8 mouse cellular contexts compared by ENCODE assay signal in the genomic region with DNA sequence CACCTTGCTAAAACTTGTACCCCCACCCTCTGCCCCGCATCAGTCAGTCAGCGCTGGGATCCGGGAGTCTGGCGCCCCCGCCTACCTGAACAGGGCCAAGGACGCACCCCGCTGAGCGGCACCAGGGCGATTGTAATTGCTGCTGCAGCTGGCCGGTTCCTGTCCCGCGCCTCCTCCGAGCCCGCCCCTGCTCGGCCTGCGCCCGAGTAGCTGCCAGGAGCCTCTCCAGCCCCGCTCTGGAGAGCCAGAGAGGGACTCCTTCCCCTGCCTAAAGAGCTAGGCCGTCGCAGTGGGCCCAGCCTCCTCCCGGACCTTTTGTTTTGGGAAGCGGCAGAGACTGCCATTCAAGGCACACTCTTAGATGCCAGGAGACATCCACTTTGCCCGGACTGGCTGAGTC. TPM values are rescaled to one million over a fixed set of nuclear protein-coding genes. Genes with fewer than 3 reads are reported as not detected.
DNase-seq lines count a peak whose midpoint lies in the region; ATAC-seq and TF ChIP-seq lines count a peak whose summit lies in the region.

No protein-coding gene starts in this region.

- peaks cover 36% of the 10 kb centered on the region for H3K27me3 ChIP-seq in E14TG2a.4 (ENCODE audit: insufficient read depth, low read length)
- peaks cover 26% of the 10 kb centered on the region for H3K27me3 ChIP-seq in hindbrain, embryonic 12.5 days

- H3K4me1 ChIP-seq in E14TG2a.4 (replicated peaks; ENCODE audit: low read depth, low read length): peaks cover 33% of the 10 kb centered on the region
- H3K4me1 ChIP-seq in hindbrain, embryonic 12.5 days: peaks cover 6% of the 10 kb centered on the region
- H3K4me1 ChIP-seq in lung, adult 2 months (ENCODE audit: control insufficient read depth, insufficient read depth, low read length): no peaks in the 10 kb centered on the region

- H3K27ac ChIP-seq in gastrocnemius, adult 2 months: peak overlapping the region; percentile 80
- H3K27ac ChIP-seq in hindbrain, embryonic 12.5 days: no peak overlapping the region

- WGBS in hindbrain, embryonic 12.5 days: under 1% methylated on average over 20 of the region's 23 CpGs
- WGBS in lung, adult 2 months: 11% methylated on average over 23 of the region's 23 CpGs

- H3K9me3 ChIP-seq in E14TG2a.4 (ENCODE audit: low read length): peaks cover 34% of the 10 kb centered on the region
- no peaks in the 10 kb centered on the region for H3K9me3 ChIP-seq in hindbrain, embryonic 12.5 days (replicated peaks)

- DNase-seq in adrenal gland, adult 2 months: peak; percentile 75
- DNase-seq in gastrocnemius, adult 2 months: peak; percentile 83
- DNase-seq in lung, adult 2 months: peak; percentile 13
- peak; percentile 49 for DNase-seq in ovary, postnatal 36 days (ENCODE audit: low spot score)
- DNase-seq in yolk sac, embryonic 10.5 days (ENCODE audit: low spot score): no peak
- DNase-seq in T-cell, adult 2 months (ENCODE audit: low spot score): no peak

- peak overlapping the region; percentile 43 for H3K4me2 ChIP-seq in hindbrain, embryonic 12.5 days (replicated peaks)

- no peak for TF ChIP-seq CTCF in E14TG2a.4 (conservative IDR thresholded peaks at IDR 0.05; ENCODE audit: low read length)
- no peak for TF ChIP-seq CTCF in gastrocnemius, adult 2 months (IDR thresholded peaks at IDR 0.05)
- no peak for TF ChIP-seq CTCF in lung, adult 2 months (IDR thresholded peaks at IDR 0.05; ENCODE audit: insufficient read depth, low read length)

- H3K36me3 ChIP-seq in E14TG2a.4 (ENCODE audit: insufficient read depth, low read length): peaks cover 3% of the 10 kb centered on the region; the same call in 1 of the 2 replicates
- H3K36me3 ChIP-seq in hindbrain, embryonic 12.5 days: no peaks in the 10 kb centered on the region

- peak overlapping the region; percentile 61 for H3K4me3 ChIP-seq in E14TG2a.4 (replicated peaks; ENCODE audit: low read length)
- H3K4me3 ChIP-seq in gastrocnemius, adult 2 months: peak overlapping the region; percentile 63
- peak overlapping the region; percentile 16; the same call in 1 of the 2 replicates for H3K4me3 ChIP-seq in hindbrain, embryonic 12.5 days
- no peak overlapping the region for H3K4me3 ChIP-seq in lung, adult 2 months (replicated peaks; ENCODE audit: extremely low read depth, low read depth, low read length)

- H3K9ac ChIP-seq in hindbrain, embryonic 12.5 days: peak overlapping the region; percentile 50

- no peak for TF ChIP-seq POLR2A in lung, adult 2 months (IDR thresholded peaks at IDR 0.05; ENCODE audit: borderline replicate concordance, extremely low read depth, low read depth, low read length)

- intact Hi-C loops in gastrocnemius, adult 2 months (cut with DNase I): no loop called here

- no peak for ATAC-seq in hindbrain, embryonic 12.5 days (ENCODE audit: low FRiP score)

RNA-seq across cellular contexts. Expression of a gene that starts 19.1 kb away (rescaled TPM):
- under 1 TPM in 1 of 2 experiments, not detected in 1; 0.59 TPM for total RNA-seq in adrenal gland, adult 2 months (2021)
- 0.75 and 0.84 TPM in 2 replicates for polyA plus RNA-seq in adrenal gland, adult 2 months (2012; rRNA removed)
- total RNA-seq in gastrocnemius, adult 2 months (2021): under 1 TPM in 1 of 2 experiments, not detected in 1; 0.39 TPM
- polyA plus RNA-seq in hindbrain, embryonic 12.5 days (2016; fragmentation: Nextera tagmentation; extraction: Ambion mirVana): 0.53 and 0.74 TPM in 2 replicates
- polyA plus RNA-seq in lung, adult 2 months (2012; rRNA removed): 0.36 and 4.9 TPM in 2 replicates

RNA-seq across cellular contexts. Expression of a gene that starts 30.9 kb away (rescaled TPM):
- 10 to 100 TPM; 29.2 to 60.7 TPM for total RNA-seq in adrenal gland, adult 2 months (2021)
- 30.2 and 42.2 TPM in 2 replicates for polyA plus RNA-seq in adrenal gland, adult 2 months (2012; rRNA removed)
- under 1 TPM; 0.38 to 0.39 TPM for total RNA-seq in gastrocnemius, adult 2 months (2021)
- 1.4 and 2.7 TPM in 2 replicates for polyA plus RNA-seq in hindbrain, embryonic 12.5 days (2016; fragmentation: Nextera tagmentation; extraction: Ambion mirVana)
- polyA plus RNA-seq in lung, adult 2 months (2012; rRNA removed): 8.2 and 9.8 TPM in 2 replicates

RNA-seq across cellular contexts. Expression of a gene that starts 39.1 kb away (rescaled TPM):
- total RNA-seq in adrenal gland, adult 2 months (2021): 10 to 100 TPM; 42.5 to 42.6 TPM
- 73.5 and 85.1 TPM in 2 replicates for polyA plus RNA-seq in adrenal gland, adult 2 months (2012; rRNA removed)
- 10 to 100 TPM; 11.9 to 12.1 TPM for total RNA-seq in gastrocnemius, adult 2 months (2021)
- 61.4 and 61.8 TPM in 2 replicates for polyA plus RNA-seq in hindbrain, embryonic 12.5 days (2016; fragmentation: Nextera tagmentation; extraction: Ambion mirVana)
- polyA plus RNA-seq in lung, adult 2 months (2012; rRNA removed): 27.3 and 28.2 TPM in 2 replicates

RNA-seq across cellular contexts. Expression of a gene that starts 40.5 kb away (rescaled TPM):
- not detected for total RNA-seq in adrenal gland, adult 2 months (2021)
- not detected in 2 replicates for polyA plus RNA-seq in adrenal gland, adult 2 months (2012; rRNA removed)
- total RNA-seq in gastrocnemius, adult 2 months (2021): not detected
- 0.35 and 0.38 TPM in 2 replicates for polyA plus RNA-seq in hindbrain, embryonic 12.5 days (2016; fragmentation: Nextera tagmentation; extraction: Ambion mirVana)
- 0.36 TPM in 1 of 2 replicates, not detected in the other for polyA plus RNA-seq in lung, adult 2 months (2012; rRNA removed)

RNA-seq across cellular contexts. Expression of a gene that starts 53.2 kb away (rescaled TPM):
- total RNA-seq in adrenal gland, adult 2 months (2021): 100 to 1,000 TPM; 174 to 177 TPM
- 9.3 and 11.7 TPM in 2 replicates for polyA plus RNA-seq in adrenal gland, adult 2 months (2012; rRNA removed)
- 100 to 1,000 TPM; 116 TPM for total RNA-seq in gastrocnemius, adult 2 months (2021)
- 307 and 311 TPM in 2 replicates for polyA plus RNA-seq in hindbrain, embryonic 12.5 days (2016; fragmentation: Nextera tagmentation; extraction: Ambion mirVana)
- polyA plus RNA-seq in lung, adult 2 months (2012; rRNA removed): 29.8 and 56.5 TPM in 2 replicates

Comparison
In these comparisons a context has a peak if more than half of its experiments do, and no peak if none do; other contexts are left out.
1. DNase-seq: peak in adrenal gland, adult 2 months (single experiment), gastrocnemius, adult 2 months (single experiment), lung, adult 2 months (single experiment) and ovary, postnatal 36 days (single experiment); none in yolk sac, embryonic 10.5 days (single experiment) and T-cell, adult 2 months (single experiment).